Mouse (Mus musculus) lung, adult 2 months (tissue): ENCODE data around the gene Gm5901. TPM values are rescaled to one million over a fixed set of nuclear protein-coding genes. Genes with fewer than 3 reads are reported as not detected.

Experiments used
- DNase-seq: peaks from one replicate; pipeline ENCODE4 v3.0.0; 2022
- H3K4me1 ChIP-seq: fragments of 200-500 bp; 2 replicates; pipeline ENCODE4 v1.6.1; 2011; ENCODE audit warnings: low read length; ENCODE audit not compliant: control insufficient read depth, insufficient read depth
- H3K4me3 ChIP-seq: fragments of 200-500 bp; replicated peaks from 2 replicates; pipeline ENCODE3; 2011; ENCODE audit warnings: low read depth, mild to moderate bottlenecking, control low read depth, low read length; ENCODE audit errors: extremely low read depth
- CTCF ChIP-seq: fragments of 200-500 bp; IDR thresholded peaks from 2 replicates; pipeline ENCODE4 v1.5.1; 2011; ENCODE audit warnings: mild to moderate bottlenecking, low read length, control low read depth; ENCODE audit not compliant: insufficient read depth
- POLR2A ChIP-seq: fragments of 200-500 bp; IDR thresholded peaks from 2 replicates; pipeline ENCODE4 v1.6.1; 2011; ENCODE audit warnings: low read depth, mild to moderate bottlenecking, control low read depth, low read length, borderline replicate concordance; ENCODE audit errors: extremely low read depth
- WGBS: fragments of 180-500 bp; shearing (Covaris S2); methylation state at CpG from one replicate; pipeline ENCODE4 v1.1.7; 2018; 5-methylcytosine and 5-hydroxymethylcytosine counted together
- polyA plus RNA-seq: library from polyadenylated mRNA; depleted of rRNA; stranded (reverse); fragments of >200 nt; gene quantifications from 2 replicates; pipeline ENCODE4 v1.2.3, GENCODE M21; 2012

Gene Gm5901
- polyA plus RNA-seq, 1 experiment, result not detected

GRCm38 (mm10) chr7:105372912-105373311, 1.9 kb upstream of the Gm5901 start:
- H3K4me3 ChIP-seq, result no peak overlapping the region
- DNase-seq, result no peak
- no peaks in the 10 kb centered on the region for H3K4me1 ChIP-seq
- TF ChIP-seq CTCF (no peak), POLR2A (no peak)
- 87% methylated on average over 1 of the region's 1 CpGs for WGBS

- Histone ChIP-seq H3K4me1 (no peaks in the 10 kb centered on the region), H3K4me3 (no peak overlapping the region)
- no peak for DNase-seq
- WGBS, result 60% methylated on average over 4 of the region's 4 CpGs
- no peak for TF ChIP-seq CTCF
- TF ChIP-seq POLR2A, result no peak
These were observed 1.3 kb upstream of the Gm5901 start for GRCm38 (mm10) chr7:105373509-105373908.

DNA sequence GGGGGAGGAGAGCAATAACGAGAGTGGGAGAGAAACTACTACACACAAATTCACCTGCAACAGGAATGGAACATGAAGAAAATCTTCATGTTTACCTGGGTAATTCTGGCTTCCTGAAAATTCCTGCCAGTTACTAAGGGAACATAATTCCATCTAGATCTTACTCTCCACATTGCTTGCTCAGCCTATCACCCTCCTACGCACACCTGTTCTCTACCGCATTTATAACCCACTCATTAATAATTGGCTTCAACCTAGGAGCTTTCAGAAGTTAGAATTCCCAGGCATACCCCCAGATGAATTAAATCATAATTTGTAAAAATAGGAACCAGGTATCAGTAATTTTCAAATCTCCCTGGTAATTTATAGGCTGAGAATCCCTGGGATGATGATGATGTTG, 862 bp upstream of the Gm5901 start:
- TF ChIP-seq POLR2A (no peak), CTCF (no peak)
- 88% methylated on average over 3 of the region's 3 CpGs for WGBS
- Histone ChIP-seq H3K4me1 (no peaks in the 10 kb centered on the region), H3K4me3 (no peak overlapping the region)
- DNase-seq, result no peak

DNA sequence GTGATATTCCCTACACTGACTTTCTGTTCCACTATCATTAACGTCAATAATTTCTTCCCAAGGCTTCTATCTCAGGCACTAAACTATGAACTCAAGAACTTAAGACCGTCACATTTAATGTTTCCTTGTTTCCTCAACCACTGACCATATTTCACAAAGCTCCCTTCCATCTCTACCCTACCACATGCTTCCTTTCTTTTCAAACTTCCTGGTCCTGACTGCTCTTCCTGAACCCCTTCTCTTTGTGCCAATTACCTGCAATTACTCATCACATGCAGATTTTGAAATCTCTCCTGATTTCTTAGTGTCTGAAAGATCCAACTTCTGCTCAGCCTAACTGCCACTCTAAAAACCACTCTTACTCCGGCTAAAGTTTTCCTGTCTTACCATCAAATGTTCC, 5.5 kb downstream of the Gm5901 start:
- WGBS, result 88% methylated on average over 3 of the region's 3 CpGs

DNA sequence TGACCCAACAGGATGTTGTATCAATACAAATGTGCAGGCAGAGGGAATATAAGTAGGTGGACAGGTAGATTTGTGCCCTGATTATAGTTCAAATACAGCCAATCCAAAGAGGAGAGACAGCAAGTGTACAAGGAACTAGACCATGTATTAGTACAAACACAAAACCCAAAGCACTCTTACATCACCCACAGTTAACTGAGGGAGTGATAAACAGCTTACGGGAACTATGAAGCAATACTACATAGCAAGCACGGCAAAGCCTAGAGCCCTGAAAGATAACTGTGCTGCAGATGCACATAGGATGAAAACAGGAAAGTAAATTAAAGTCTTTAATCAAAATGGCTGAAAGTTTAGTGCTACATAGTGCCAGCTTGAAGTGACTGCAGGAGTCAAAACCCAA, 12.9 kb downstream of the Gm5901 start:
- TF ChIP-seq CTCF, result no peak
- TF ChIP-seq POLR2A, result no peak
- H3K4me3 ChIP-seq, result no peak overlapping the region
- no peaks in the 10 kb centered on the region for H3K4me1 ChIP-seq
- DNase-seq, result no peak
- WGBS, result 95% methylated on average over 2 of the region's 2 CpGs

More for the DNA sequence above, 5.5 kb downstream of the Gm5901 start:
- no peak for TF ChIP-seq CTCF
- TF ChIP-seq POLR2A, result no peak
- DNase-seq, result no peak
- Histone ChIP-seq H3K4me1 (no peaks in the 10 kb centered on the region), H3K4me3 (no peak overlapping the region)

DNA sequence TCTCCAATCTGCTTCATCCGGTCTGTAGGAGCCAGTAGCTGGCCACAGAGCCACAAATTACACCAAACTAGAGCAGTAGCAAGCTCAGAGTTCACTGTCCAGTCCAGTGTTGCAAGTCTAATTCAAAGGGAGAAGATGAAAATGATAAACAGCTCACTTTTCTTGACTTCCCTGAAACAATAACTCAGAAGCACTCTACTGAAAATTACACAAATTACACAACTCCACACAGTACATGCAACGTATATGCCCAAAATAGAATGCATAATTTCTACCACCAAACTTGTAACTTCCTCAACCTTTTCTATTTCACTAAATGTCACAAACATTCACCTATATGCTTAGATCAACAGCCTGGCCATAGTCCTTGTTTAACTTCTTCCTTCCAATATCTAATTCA, 15.4 kb downstream of the Gm5901 start:
- TF ChIP-seq POLR2A (no peak), CTCF (no peak)
- H3K4me3 ChIP-seq, result no peak overlapping the region
- no peak for DNase-seq
- H3K4me1 ChIP-seq, result no peaks in the 10 kb centered on the region
- WGBS, result 73% methylated on average over 2 of the region's 2 CpGs

- 61% methylated on average over 1 of the region's 1 CpGs for WGBS
- H3K4me3 ChIP-seq, result no peak overlapping the region
- no peak for DNase-seq
- H3K4me1 ChIP-seq, result peaks cover 10% of the 10 kb centered on the region
- no peak for TF ChIP-seq CTCF
- no peak for TF ChIP-seq POLR2A
These were observed 19.8 kb downstream of the Gm5901 start for GRCm38 (mm10) chr7:105394606-105395005.

- TF ChIP-seq POLR2A (no peak), CTCF (no peak)
These were observed 20.4 kb downstream of the Gm5901 start for GRCm38 (mm10) chr7:105395131-105395820.

GRCm38 (mm10) chr7:105396126-105396525, 21.3 kb downstream of the Gm5901 start:
- DNase-seq, result no peak
- Histone ChIP-seq H3K4me1 (peaks cover 10% of the 10 kb centered on the region), H3K4me3 (no peak overlapping the region)
- TF ChIP-seq POLR2A (no peak), CTCF (no peak)

More at GRCm38 (mm10) chr7:105395131-105395820, 20.4 kb downstream of the Gm5901 start:
- peaks cover 10% of the 10 kb centered on the region for H3K4me1 ChIP-seq
- no peak for DNase-seq
- H3K4me3 ChIP-seq, result no peak overlapping the region
